Mouse (Mus musculus): ENCODE results near the gene Rab4a. TPM values are rescaled to one million over a fixed set of nuclear protein-coding genes. Genes with fewer than 3 reads are reported as not detected.

Gene Rab4a
- polyA plus RNA-seq, 1 experiment from 2014 or later, result 30.1 TPM

DNA sequence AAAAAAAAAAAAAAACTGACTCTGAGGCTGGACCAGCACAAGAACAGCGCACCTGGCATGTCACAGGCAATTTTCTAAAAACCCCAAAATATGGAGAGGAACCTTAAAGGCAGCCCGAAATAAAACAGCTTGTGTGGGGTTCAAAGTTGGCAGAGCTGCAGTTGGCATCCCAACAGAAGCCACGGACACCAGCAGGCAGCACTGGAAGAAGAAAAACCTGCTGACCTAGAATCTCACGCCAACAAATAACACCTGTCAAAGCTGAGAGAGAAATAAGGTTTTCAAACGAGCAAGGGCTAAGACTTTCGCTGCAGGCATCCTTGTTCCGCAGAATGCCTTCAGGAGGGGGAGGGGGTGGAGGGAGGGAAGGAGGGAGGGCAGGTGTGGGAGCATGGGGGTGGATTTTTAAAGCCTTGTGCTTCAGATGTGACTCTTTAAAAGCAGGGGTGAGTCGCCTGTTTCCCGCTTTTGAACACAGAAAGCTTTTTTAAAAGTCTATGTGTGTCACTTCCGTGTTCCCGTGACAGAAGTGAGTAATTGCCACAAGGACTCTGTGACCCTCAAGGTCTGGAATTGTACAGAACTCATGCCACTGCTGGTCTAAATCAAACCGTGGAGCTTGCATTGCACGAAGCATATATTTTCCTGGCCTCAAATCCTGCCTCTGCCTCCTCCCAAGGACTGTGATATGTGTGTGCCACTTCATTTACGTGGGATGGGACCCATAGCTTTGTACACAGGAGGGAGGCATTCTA, 17.2 kb upstream of the Rab4a start:
- no peak overlapping the region for H3K4me3 ChIP-seq (ENCODE audit: low read depth, low read length)
- no peak for TF ChIP-seq CTCF (IDR thresholded peaks at IDR 0.05; ENCODE audit: low read depth)
- no peak overlapping the region for H3K9ac ChIP-seq
- DNase-seq, result no peak
- no peak for ATAC-seq (ENCODE audit: insufficient read depth)
- 0 out of 2 replicates have a peak, but pooled peaks cover 4% of the 10 kb centered on the region for H3K4me1 ChIP-seq (ENCODE audit: insufficient read depth)
- 38% methylated on average over 14 of the region's 14 CpGs for WGBS
- no peaks in the 10 kb centered on the region for H3K36me3 ChIP-seq (ENCODE audit: insufficient read depth)
- H3K27ac ChIP-seq (ENCODE audit: low read depth), result no peak overlapping the region
- no peaks in the 10 kb centered on the region for H3K9me3 ChIP-seq (ENCODE audit: low read depth, low read length)
- H3K4me2 ChIP-seq, result no peak overlapping the region
- H3K27me3 ChIP-seq (ENCODE audit: insufficient read depth, low read length), result 0 out of 2 replicates have a peak, but pooled peaks cover 2% of the 10 kb centered on the region

DNA sequence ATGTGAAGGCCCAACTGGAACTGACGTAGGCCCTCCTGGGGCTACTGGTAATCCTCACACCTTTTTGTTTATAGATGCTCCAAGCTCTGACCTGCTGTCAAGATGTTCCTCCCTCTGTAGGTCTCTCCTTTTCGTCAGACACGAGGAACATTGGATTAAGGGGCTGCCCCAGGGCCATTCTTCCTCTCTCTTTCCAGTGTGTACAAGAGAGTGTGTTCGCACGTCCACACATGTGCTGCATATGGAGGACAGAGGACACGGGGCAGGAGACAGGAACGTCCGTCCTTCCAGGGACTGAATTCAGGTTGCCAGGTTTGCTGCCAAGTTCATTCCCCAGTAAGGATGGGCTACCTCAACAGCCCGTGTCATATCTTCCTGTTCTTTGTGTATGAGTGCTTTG, 16.3 kb upstream of the Rab4a start:
- Histone ChIP-seq H3K9me3 (ENCODE audit: low read depth, low read length) (no peaks in the 10 kb centered on the region), H3K4me1 (ENCODE audit: insufficient read depth) (0 out of 2 replicates have a peak, but pooled peaks cover 4% of the 10 kb centered on the region), H3K27me3 (ENCODE audit: insufficient read depth, low read length) (0 out of 2 replicates have a peak, but pooled peaks cover 2% of the 10 kb centered on the region), H3K36me3 (ENCODE audit: insufficient read depth) (no peaks in the 10 kb centered on the region), H3K27ac (ENCODE audit: low read depth) (no peak overlapping the region), H3K4me2 (no peak overlapping the region), H3K4me3 (ENCODE audit: low read depth, low read length) (no peak overlapping the region), H3K9ac (no peak overlapping the region)
- TF ChIP-seq CTCF (IDR thresholded peaks at IDR 0.05; ENCODE audit: low read depth), result no peak
- DNase-seq, result no peak
- ATAC-seq (ENCODE audit: insufficient read depth), result 0 out of 2 replicates have a peak, but pooled peaks have one; percentile 18
- 64% methylated on average over 9 of the region's 9 CpGs for WGBS

DNA sequence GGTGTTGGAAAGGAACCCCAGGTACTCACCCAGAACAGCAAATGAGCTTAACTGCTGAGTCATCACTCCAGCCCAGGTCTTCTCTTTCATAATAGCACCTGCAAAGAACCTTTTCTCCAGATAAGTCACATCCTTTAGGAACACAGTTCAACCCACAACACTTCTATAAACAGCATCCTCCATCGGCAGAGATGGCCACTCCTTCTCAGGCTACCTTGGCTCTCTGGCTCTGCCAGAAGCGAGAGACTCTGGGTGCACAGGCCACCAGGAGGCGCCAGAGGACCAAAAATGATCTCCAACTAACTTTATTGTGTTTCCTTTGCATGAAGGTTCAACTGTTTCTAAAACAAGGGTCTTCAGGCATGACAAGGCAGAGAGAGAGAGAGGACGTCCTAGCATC, 15.8 kb upstream of the Rab4a start:
- H3K27ac ChIP-seq (ENCODE audit: low read depth), result no peak overlapping the region
- no peak overlapping the region for H3K4me2 ChIP-seq
- ATAC-seq (ENCODE audit: insufficient read depth) (peak; percentile 13; the same call in 1 of the 2 replicates), DNase-seq (peak; percentile 94)
- no peak overlapping the region for H3K4me3 ChIP-seq (ENCODE audit: low read depth, low read length)
- no peak overlapping the region for H3K9ac ChIP-seq
- 0% methylated on average over 4 of the region's 4 CpGs for WGBS
- 0 out of 2 replicates have a peak, but pooled peaks cover 4% of the 10 kb centered on the region for H3K4me1 ChIP-seq (ENCODE audit: insufficient read depth)
- H3K27me3 ChIP-seq (ENCODE audit: insufficient read depth, low read length), result 0 out of 2 replicates have a peak, but pooled peaks cover 2% of the 10 kb centered on the region
- H3K36me3 ChIP-seq (ENCODE audit: insufficient read depth), result no peaks in the 10 kb centered on the region
- no peaks in the 10 kb centered on the region for H3K9me3 ChIP-seq (ENCODE audit: low read depth, low read length)
- TF ChIP-seq CTCF (IDR thresholded peaks at IDR 0.05; ENCODE audit: low read depth), result peak; percentile 95

DNA sequence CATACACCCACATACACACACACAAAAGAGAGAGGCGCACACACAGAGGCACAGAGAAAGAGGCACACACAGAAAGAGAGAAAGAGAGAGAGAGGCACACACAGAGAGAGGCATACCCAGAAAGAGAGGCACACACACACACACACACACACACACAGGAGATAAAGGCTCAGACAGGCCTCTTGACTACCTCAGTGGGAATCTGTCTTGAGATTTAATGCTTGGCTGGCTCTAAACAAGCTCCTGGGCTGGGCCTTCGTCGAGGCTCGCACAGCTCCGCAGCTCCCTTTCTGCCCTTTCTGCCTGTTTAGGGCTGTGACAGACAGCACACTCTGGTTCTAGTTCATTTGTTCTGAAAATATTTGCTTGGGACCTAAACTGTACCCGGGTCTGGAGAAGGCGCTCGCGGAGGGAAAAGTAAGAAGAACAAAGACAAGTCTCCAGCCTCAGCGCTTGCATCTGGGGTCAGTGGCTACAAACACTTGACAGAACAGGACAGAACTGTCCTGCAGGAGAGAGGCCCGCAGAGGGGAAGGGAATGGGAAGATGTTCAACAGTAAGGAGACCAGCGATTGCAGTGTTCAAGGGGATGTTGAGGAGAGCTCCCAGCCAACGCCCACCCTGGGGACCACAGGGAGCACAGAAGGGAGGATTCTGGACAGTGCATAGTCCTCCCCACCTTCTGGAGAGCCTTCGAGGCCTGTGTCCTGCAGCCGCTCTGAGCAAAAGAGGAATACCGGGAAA, 14.5 kb upstream of the Rab4a start:
- H3K4me1 ChIP-seq (ENCODE audit: insufficient read depth), result 0 out of 2 replicates have a peak, but pooled peaks cover 4% of the 10 kb centered on the region
- H3K9ac ChIP-seq, result no peak overlapping the region
- no peak for DNase-seq
- ATAC-seq (ENCODE audit: insufficient read depth), result no peak
- 61% methylated on average over 16 of the region's 16 CpGs for WGBS
- no peaks in the 10 kb centered on the region for H3K9me3 ChIP-seq (ENCODE audit: low read depth, low read length)
- 0 out of 2 replicates have a peak, but pooled peaks cover 2% of the 10 kb centered on the region for H3K27me3 ChIP-seq (ENCODE audit: insufficient read depth, low read length)
- no peaks in the 10 kb centered on the region for H3K36me3 ChIP-seq (ENCODE audit: insufficient read depth)
- H3K4me2 ChIP-seq, result no peak overlapping the region
- TF ChIP-seq CTCF (IDR thresholded peaks at IDR 0.05; ENCODE audit: low read depth), result no peak
- H3K27ac ChIP-seq (ENCODE audit: low read depth), result no peak overlapping the region
- H3K4me3 ChIP-seq (ENCODE audit: low read depth, low read length), result no peak overlapping the region

DNA sequence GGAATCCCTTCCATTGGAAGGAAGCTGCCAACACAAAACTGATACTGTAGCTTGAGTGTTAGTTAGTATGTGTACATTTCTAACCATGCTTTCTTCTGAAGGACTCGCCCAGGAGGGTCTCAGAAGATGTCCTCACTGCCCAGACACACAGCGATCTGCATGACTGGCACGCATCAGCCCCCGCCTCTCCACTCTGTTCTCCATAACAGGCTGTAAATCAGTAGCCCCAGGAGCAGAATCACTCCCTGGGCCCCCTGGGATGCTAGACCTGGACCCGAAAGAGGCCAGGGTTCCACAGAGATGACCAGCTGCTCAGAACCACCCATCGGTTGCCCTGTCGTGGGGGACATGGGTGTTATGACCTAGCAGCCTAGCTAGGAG, 13.9 kb upstream of the Rab4a start:
- Histone ChIP-seq H3K4me1 (ENCODE audit: insufficient read depth) (0 out of 2 replicates have a peak, but pooled peaks cover 4% of the 10 kb centered on the region), H3K9me3 (ENCODE audit: low read depth, low read length) (no peaks in the 10 kb centered on the region), H3K36me3 (ENCODE audit: insufficient read depth) (no peaks in the 10 kb centered on the region), H3K4me2 (no peak overlapping the region), H3K27me3 (ENCODE audit: insufficient read depth, low read length) (0 out of 2 replicates have a peak, but pooled peaks cover 2% of the 10 kb centered on the region), H3K9ac (no peak overlapping the region), H3K4me3 (ENCODE audit: low read depth, low read length) (no peak overlapping the region), H3K27ac (ENCODE audit: low read depth) (no peak overlapping the region)
- TF ChIP-seq CTCF (IDR thresholded peaks at IDR 0.05; ENCODE audit: low read depth), result no peak
- WGBS, result 80% methylated on average over 7 of the region's 7 CpGs
- ATAC-seq (ENCODE audit: insufficient read depth), result no peak
- DNase-seq, result no peak

DNA sequence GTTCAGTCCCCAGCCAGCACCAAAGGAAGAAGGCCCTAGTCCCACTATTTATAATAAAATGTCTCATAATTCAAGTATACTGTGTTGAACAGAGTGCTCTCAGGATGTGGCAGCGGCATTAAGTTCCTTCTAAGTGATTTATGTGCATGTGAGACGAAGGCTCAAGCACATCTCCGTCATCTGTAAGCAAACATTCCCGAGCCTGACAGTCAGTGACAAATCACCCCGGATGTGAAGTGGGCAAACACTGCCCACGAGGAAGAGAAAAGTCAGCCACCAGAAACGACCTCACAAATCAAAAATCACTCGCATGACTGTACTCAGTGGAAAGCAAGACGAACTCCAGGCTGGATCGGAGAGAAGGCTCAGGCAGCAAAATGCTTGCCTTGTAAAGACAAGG, 11.9 kb upstream of the Rab4a start:
- Histone ChIP-seq H3K9me3 (ENCODE audit: low read depth, low read length) (no peaks in the 10 kb centered on the region), H3K27me3 (ENCODE audit: insufficient read depth, low read length) (0 out of 2 replicates have a peak, but pooled peaks cover 2% of the 10 kb centered on the region), H3K4me2 (no peak overlapping the region), H3K4me1 (ENCODE audit: insufficient read depth) (no peaks in the 10 kb centered on the region), H3K9ac (no peak overlapping the region; the same call in 1 of the 2 replicates), H3K36me3 (ENCODE audit: insufficient read depth) (no peaks in the 10 kb centered on the region), H3K27ac (ENCODE audit: low read depth) (no peak overlapping the region), H3K4me3 (ENCODE audit: low read depth, low read length) (no peak overlapping the region)
- 6% methylated on average over 10 of the region's 10 CpGs for WGBS
- peak; percentile 18 for DNase-seq
- TF ChIP-seq CTCF (IDR thresholded peaks at IDR 0.05; ENCODE audit: low read depth), result no peak
- no peak for ATAC-seq (ENCODE audit: insufficient read depth)

DNA sequence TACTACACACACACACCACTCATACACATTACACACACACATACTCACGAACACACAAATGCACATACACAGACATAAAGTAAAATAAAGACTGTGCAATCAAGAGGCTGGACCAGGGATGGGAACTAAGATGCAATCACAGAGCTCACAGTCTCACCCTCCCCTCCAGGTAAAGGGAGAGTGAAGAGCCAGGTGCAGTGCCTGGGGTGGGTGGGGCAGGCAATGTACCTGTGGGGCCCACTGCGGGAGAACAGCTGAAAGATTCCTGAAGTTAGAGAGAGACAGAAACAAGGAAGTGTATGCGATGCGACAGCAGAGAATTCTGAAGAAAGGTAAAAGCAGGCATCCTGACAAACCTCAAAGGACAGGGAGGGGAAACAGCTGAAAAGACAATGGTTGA, 11.0 kb upstream of the Rab4a start:
- Histone ChIP-seq H3K27me3 (ENCODE audit: insufficient read depth, low read length) (no peaks in the 10 kb centered on the region), H3K36me3 (ENCODE audit: insufficient read depth) (no peaks in the 10 kb centered on the region), H3K9ac (no peak overlapping the region), H3K9me3 (ENCODE audit: low read depth, low read length) (no peaks in the 10 kb centered on the region), H3K4me3 (ENCODE audit: low read depth, low read length) (no peak overlapping the region), H3K27ac (ENCODE audit: low read depth) (no peak overlapping the region), H3K4me1 (ENCODE audit: insufficient read depth) (no peaks in the 10 kb centered on the region), H3K4me2 (no peak overlapping the region)
- DNase-seq (no peak), ATAC-seq (ENCODE audit: insufficient read depth) (no peak)
- 69% methylated on average over 4 of the region's 4 CpGs for WGBS
- no peak for TF ChIP-seq CTCF (IDR thresholded peaks at IDR 0.05; ENCODE audit: low read depth)

All from lung, embryonic 14.5 days (tissue).